Mouse (Mus musculus): ENCODE data around the gene Adamts17.

Gene Adamts17

DNA sequence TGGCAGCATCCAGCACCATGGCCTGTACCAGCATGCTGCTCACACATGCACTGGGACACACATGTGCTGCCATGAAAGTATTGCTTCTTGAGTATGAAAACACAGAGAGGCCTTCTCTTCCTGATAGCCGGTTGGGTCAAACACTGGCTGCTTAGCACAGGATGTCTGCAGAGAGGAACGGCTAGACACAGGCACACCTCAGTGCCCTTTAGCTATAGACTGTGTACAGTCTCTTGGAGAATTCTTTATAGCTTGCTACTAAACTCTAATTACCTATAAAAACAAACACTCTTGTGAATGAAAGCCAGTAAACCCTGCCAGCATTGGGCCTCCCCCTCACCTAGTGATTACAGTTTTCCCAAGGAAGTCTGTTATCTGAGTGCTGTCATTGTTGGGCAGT, 131.4 kb downstream of the Adamts17 start:
- DNase-seq (ENCODE audit: low spot score), result no peak

DNA sequence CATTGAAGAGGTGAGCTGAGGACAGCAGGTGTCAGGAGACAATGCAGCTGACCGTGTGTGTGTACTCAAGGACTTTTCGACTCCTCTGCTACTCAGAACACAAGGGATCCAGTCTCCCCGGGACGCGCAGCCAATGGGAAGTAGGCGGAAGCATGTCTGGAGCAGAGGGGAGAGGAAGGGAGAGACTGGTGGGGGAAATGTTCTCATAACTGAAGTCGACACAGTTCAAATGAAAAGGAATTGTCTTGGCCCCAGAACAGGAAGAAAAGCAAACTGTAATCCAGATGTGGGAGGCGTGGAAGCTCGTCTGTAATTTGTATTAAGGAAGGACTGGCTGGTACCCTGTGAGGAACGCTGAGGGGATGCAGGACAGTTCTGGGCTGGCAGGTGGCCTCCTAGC, 135.3 kb downstream of the Adamts17 start:
- DNase-seq (ENCODE audit: low spot score), result no peak

GRCm38 (mm10) chr7:66976371-66976770, 136.8 kb downstream of the Adamts17 start:
- no peak for DNase-seq (ENCODE audit: low spot score)

DNA sequence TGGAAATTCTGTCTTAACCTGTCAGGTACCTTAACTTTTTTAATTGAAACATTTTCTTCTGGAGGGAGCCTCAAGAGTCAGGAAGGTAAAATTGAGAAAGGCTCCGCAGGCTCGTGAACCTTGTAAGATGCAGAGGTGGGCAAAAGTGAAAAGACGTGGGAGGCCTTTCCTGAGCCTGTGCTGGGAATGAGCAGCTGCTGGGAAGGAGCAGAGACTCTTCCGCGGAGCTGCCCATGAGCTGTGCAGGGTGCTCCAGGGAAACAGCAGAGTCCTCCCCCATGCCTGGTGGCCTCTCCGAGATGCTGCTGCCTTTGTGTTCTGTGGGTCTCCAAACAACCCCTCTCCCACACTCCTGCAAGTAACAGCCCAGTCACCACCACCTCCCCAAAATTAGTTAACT, 142.1 kb downstream of the Adamts17 start:
- DNase-seq (ENCODE audit: low spot score), result no peak

DNA sequence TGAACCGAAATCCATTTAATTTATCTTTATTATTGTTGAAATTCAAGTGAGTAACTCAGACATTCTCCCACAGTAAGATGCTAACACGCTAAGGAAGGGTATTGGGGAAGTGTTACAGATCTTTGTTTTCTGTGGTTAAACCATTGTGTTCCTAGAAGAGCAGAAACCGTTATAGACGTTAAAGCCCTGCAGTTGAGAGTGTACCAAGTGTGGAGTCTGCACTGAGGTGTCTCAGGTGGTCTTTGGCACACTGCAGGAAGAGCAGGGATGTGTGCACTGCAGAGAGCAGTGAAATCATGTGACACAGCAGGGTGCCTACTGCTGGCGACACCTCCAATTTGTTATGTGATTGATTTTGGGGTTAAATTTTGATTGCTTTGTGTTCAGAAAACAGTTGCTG, 142.5 kb downstream of the Adamts17 start:
- no peak for DNase-seq (ENCODE audit: low spot score)

DNA sequence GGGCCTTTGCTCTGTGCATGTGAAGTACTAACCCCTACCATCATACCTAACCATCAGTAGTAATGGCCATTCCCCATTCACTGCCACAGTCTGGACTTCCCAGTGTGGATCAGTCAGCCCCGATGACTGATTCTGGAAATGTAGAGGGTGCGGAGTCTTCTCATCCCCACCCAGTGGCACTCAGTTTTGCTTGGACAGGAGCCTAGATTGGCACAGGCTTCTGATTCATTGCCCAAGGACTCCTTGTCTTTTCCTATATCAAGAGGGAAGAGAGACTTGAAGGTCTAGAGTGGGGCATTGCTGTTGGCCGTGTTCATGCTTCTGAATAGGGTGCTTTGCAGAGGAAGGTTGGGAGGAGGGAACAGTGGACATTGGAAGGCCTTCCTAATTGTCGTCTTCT, 148.1 kb downstream of the Adamts17 start:
- DNase-seq (ENCODE audit: low spot score), result no peak

DNA sequence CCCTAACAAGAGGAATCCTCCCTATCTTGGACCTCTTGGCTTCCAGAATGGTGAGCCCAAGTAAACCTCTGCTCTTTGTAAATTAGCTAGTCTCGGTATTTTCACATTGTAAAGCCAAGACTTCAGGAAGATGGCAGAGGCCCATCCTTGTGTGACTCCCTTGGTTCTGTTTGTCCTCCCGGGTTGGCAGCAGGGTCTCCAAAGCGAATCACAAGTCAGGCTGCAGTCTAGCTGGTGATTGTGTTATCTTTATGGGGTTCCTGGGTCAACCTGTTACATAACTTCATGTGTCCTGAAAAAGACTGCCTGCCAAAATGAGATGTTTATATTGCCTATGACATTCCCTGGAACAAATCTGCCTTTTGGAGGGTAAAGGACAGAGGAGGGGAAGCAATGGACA, 148.9 kb downstream of the Adamts17 start:
- no peak for DNase-seq (ENCODE audit: low spot score)

DNA sequence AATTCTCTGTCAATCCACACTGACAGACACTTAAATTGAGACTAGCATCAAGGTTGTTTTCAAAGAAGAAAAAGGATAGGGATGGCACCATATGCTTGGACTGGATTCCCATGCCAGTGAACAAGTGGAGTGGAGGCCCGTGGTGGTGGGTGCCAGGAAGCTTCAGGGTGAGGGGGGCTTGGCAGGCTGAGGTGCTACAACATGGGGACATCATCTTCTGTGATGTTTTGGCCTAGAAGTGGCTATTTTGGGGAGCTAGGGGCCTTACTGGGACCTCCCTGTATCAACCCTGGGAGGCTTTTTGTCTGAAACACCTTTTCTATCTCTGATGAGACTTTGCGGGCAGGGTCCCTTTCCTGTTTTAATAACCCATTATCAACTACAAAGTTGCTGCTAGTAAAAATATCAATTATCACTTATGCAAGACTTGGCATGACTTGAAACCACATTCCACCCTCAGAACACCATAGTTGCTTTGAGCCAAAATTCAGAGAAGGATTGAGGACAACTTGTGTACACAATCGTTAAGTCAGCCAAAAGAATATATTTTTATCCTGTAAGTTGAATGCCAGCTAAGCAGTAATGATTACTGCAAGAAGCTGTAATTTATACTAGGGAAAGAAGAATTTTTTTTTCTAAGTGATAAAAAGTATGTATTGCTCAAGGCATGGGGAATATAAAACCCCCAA, 150.0 kb downstream of the Adamts17 start:
- no peak for DNase-seq (ENCODE audit: low spot score)

DNA sequence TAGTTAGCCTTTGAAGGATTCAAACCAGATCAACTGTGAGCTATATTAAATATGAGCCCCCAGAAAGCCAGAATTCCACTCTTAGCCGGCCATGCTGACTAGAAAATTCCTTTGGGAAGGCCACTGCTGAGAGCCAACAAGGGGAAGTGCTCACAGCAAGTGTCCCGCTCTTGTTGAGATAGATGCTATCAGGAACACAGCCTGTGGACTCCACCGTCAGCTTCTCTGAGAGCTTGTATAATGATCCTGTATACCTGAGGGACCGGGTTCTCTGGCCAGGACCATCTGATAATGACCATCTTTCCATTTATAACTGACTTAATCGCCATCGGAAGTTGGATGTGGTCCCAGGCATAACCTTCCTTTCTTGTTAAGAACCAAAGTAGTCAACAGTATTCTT, 159.3 kb downstream of the Adamts17 start:
- DNase-seq (ENCODE audit: low spot score), result no peak

DNA sequence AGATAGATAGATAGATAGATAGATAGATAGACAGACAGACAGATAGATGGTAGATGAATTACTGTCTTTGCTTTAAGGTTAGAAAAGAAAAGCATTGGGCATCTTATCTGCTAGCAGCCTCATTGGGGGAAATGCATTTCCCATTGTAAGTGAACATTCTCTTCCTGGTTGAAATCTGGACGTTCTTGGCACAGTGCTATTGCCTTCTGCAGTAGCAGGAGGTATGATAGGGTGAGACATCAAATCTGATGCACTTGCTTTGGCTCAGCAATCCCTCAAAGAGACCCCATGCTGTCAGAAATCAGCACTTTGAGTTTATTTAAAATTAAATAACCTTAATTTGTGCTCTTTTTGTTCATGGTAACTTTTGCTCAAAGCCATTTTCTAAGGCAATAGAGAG, 164.1 kb downstream of the Adamts17 start:
- DNase-seq (ENCODE audit: low spot score), result no peak

DNA sequence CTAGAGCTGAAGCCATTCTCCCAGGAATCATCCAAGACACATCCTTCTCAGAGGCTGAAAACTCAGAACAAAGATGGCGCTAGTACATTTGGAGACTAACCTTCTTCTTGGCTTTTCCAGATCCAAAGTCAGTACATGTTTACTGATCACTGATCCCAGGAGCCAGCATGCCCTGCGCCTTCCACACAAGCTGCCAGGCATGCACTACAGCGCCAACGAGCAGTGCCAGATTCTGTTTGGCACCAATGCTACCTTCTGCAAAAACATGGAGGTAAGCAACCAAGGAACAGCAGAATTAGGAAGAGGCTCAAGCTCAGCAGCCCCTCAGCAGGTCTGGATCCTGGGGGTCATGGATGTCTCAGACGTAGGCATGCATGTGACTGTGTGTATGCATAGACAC, 164.7 kb downstream of the Adamts17 start:
- no peak for DNase-seq (ENCODE audit: low spot score)

- no peak for DNase-seq (ENCODE audit: low spot score)
These were observed 170.3 kb downstream of the Adamts17 start for GRCm38 (mm10) chr7:67009841-67010240.

DNA sequence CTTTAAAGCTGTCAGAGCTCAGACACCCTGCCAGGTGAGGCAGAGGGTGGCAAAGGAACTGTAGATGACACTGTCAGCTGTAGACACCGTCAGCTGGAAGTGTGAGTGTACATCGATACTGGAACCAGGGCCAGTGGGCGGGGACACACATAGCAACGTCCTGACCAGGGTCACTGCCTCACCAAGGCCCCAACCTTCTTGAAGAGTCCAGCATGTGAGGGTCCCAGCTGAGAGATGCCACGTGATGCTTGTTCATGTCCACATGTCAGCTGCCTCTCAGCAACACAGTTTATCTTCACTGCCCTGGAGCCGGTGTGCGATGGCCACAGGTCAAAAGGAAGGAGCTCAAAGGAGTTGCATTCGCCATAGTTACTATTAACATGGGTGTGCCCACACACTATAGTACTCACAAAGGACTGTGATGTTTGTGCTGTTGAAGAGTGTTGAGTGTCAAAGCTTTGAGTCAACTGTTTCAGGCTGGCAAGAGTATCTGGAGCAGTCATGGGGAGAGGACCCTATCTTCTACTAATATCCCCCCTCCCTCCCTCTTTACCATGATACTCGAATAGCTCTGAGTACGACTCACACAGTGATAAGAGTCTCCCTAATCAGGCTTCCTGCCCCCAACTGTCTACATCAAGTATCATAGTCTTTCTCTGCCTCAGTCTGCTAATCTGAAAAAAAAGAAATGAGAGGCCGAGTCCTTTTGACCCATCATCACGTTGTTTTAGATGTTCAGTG, 172.6 kb downstream of the Adamts17 start:
- no peak for DNase-seq (ENCODE audit: low spot score)

DNA sequence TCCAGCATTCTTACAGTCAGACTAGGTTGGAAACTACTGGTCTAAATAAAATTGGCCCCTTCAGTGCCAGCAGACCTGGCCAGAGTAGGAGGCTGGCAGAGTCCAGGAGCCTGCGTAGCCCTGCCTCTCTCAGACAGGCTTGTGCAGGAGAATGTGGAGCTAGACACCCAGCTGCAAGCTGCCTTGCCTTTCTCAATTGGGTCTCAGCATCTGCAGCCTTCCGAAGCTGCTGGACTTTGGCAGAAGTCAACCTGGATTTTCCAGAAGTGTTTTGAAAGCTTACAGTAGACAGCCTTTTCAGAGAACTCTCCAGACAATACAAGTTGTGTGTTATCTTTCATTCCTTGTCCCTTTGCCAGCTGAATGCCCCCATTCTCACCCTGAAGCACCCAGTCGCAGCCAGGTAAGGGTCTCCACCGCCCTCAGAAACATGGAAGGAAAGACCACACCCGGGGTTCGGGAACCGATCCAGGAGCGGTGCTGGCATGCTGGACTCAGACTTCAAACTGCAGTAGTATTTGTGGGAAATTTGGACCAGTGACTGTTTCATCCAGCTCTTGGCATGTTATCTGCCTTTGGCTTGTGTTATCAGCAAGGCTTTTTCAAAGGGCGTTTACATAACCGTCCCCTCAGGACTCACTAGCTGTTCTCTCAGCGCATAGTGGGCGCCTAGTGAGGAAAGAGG, 173.8 kb downstream of the Adamts17 start:
- DNase-seq (ENCODE audit: low spot score), result no peak

DNA sequence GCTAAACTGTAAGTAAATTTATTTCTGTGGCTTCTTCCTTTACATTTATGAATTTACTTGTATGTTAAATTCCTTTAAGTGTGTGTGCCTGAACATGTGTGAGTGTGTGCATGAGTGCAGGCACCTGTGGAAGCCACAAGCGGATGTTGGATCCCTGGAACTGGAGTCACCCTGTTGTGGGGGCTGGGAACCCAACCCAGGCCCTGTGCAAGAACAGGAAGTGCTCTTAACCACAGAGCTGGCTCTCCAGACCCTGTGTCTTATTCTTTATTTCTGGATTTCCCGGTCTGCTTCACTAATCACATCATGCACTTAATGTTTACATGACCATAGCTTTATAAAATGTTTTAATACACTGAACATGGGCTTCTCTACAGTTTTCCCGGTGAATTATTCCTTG, 180.4 kb downstream of the Adamts17 start:
- DNase-seq (ENCODE audit: low spot score), result no peak

GRCm38 (mm10) chr7:67026114-67027070, 186.9 kb downstream of the Adamts17 start:
- peak; percentile 14 for DNase-seq (ENCODE audit: low spot score)

- DNase-seq (ENCODE audit: low spot score), result no peak
These were observed 187.7 kb downstream of the Adamts17 start for GRCm38 (mm10) chr7:67027216-67027615.

- DNase-seq (ENCODE audit: low spot score), result no peak
These were observed 188.2 kb downstream of the Adamts17 start for GRCm38 (mm10) chr7:67027696-67028095.

DNA sequence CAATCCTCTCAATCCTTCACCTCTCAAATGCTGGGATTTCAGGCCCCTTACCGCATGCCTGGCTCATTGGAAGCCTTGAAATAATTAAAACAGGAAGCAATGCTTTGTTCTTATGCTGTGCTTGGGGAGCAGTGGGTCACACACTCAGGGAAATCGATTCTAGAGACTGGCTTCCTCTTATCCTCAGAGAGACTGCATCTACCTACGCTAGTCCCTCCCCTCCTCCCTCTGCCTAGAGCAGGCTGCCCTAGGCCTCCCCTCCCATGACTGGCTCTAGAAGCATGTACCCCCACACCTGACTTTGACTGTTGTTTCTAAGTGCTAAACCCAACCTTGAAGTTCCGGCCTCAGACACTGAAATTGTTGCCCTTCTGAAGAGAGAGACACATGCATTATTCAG, 189.4 kb downstream of the Adamts17 start:
- DNase-seq (ENCODE audit: low spot score), result no peak

DNA sequence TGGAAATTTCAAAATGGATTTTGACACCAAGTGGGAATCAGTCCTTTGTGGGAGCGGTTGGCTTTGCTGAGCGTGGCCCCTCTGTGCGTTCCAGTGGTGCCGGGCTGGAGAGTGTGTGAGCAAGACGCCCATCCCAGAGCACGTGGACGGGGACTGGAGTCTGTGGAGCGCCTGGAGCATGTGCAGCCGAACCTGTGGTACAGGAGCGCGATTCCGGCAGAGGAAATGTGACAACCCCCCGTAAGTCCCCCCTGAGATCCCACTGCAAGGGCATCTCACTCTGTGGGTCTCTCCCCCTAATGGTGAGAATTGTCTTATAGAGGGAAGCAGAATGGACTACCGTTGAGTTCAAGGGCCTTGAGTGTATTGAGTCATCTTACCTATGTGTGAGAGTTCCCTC, 189.9 kb downstream of the Adamts17 start:
- no peak for DNase-seq (ENCODE audit: low spot score)

DNA sequence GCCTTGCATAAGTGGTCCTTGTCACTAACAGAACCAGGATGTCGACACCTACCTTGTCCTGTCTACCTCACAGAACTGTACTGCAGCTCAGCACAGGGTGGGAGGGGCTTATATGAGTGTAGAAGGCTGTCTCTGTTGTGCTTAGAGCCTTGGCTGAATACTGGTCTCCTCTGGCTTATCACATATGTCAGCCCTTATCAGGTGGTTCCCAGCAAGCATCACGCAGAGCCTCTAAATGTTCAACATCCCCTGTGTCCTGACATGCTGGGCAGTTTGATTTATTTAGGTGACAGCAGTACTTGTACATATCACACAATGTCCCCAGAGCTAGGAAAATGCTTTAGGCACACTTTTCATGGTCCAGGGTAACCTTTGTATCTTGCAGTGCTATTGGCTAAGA, 191.7 kb downstream of the Adamts17 start:
- DNase-seq (ENCODE audit: low spot score), result no peak

- DNase-seq (ENCODE audit: low spot score), result no peak
These were observed 193.1 kb downstream of the Adamts17 start for GRCm38 (mm10) chr7:67032616-67033015.
